Mouse (Mus musculus): ENCODE results near the gene Gfod1.

DNA sequence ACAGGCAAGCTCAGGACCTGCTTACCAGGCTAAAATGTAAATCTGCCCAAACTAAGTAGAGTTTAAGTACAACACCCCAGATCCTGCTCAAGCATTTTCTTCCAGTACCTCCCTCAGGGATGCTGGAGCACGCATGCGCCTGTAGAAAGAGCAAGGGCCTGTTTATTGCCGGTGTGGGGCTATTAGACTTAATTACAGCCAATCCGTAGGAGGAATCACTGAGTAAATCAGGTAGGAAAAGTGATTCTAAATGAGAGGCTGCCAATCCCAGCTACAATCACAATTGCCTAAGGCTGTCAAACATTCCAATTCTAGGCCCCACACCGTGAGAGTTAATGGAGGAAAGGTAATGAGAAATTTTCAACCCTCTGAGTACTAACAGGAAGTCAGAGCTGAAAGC is 145.7 kb downstream of the Gfod1 start:
- TF ChIP-seq POLR2A (IDR thresholded peaks at IDR 0.05; ENCODE audit: borderline replicate concordance, insufficient read depth, low read length) (no peak), CTCF (IDR thresholded peaks at IDR 0.05; ENCODE audit: borderline replicate concordance, insufficient read depth, low read depth, low read length) (no peak)

Data from cerebellum, adult 2 months (tissue).